Mouse (Mus musculus) MEL (cell line): ENCODE measurements at regions not wholly inside any gene's neighbourhood (a gene's known extent, or its start where the extent isn't known, plus 50 kb on each side); places are given as distances from the start of the nearest gene placed in this dataset.

ENCODE experiments used
- ELF1 ChIP-seq: IDR thresholded peaks from 2 replicates; pipeline ENCODE4 v1.6.1; 2014; ENCODE audit warnings: low read depth, mild to moderate bottlenecking, inconsistent platforms, low read length, improper control_type of control experiment, moderate library complexity
- HCFC1 ChIP-seq: IDR thresholded peaks from 2 replicates; pipeline ENCODE4 v1.6.1; 2012; ENCODE audit warnings: low read depth, mild to moderate bottlenecking, inconsistent platforms, low read length, improper control_type of control experiment, moderate library complexity
- MAFK ChIP-seq: IDR thresholded peaks from 2 replicates; pipeline ENCODE4 v1.6.1; 2011; ENCODE audit warnings: low read depth, mild to moderate bottlenecking, low read length, improper control_type of control experiment, borderline replicate concordance
- MAX ChIP-seq: IDR thresholded peaks from 2 replicates; pipeline ENCODE4 v1.6.1; 2011; ENCODE audit warnings: low read length, improper control_type of control experiment
- MYB ChIP-seq: IDR thresholded peaks from 2 replicates; pipeline ENCODE4 v1.6.1; 2011; ENCODE audit warnings: mild to moderate bottlenecking, low read depth, low read length, improper control_type of control experiment
- POLR2A ChIP-seq, 2 experiments: IDR thresholded peaks; 2 replicates each; pipeline ENCODE4 v1.6.1; 2011 to 2012; ENCODE audit warnings: low read length in 2 of 2, mild to moderate bottlenecking in 2 of 2, control low read depth in 1 of 2, improper control_type of control experiment in 1 of 2, low read depth in 1 of 2, moderate library complexity in 1 of 2; ENCODE audit not compliant: control insufficient read depth in 1 of 2, insufficient read depth in 1 of 2, poor library complexity in 1 of 2
- TCF12 ChIP-seq: IDR thresholded peaks from 2 replicates; pipeline ENCODE4 v1.6.1; 2014; ENCODE audit warnings: low read depth, mild to moderate bottlenecking, inconsistent platforms, low read length, improper control_type of control experiment, moderate library complexity
- ZNF384 ChIP-seq: IDR thresholded peaks from 2 replicates; pipeline ENCODE4 v1.6.1; 2012; ENCODE audit warnings: low read depth, mild to moderate bottlenecking, inconsistent platforms, low read length, improper control_type of control experiment

DNA sequence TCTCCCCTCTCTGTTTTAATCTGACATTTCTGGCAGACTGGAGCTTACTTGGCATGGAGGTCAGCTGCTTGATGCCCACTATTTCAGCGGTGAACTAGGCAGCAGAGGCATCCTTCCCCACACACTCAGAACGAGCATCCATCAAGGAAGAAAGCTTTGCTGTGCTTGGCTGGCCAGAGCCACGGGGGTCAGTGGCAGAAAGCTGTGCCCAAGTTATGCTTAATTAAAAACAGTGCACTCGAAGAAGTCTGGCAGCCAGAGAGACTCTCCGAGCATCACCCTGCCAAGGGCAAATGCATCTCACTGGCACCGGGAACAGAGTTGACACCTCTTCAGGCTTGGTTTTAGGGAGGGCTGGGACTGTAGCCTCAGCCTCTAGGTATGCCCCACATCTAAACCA is 168.3 kb downstream of the Gm45692 start:
- TF ChIP-seq POLR2A (IDR thresholded peaks at IDR 0.05; ENCODE audit: control insufficient read depth in 1 of 2, insufficient read depth in 1 of 2, low read depth in 1 of 2, low read length in 2 of 2, poor library complexity in 1 of 2) (no peak), MAX (no peak), MAFK (no peak), ELF1 (no peak), HCFC1 (no peak), MYB (no peak), TCF12 (no peak), ZNF384 (no peak)
